Mouse (Mus musculus) embryonic facial prominence, embryonic 10.5 days (tissue): ENCODE measurements around the gene Slc18a3. TPM values are rescaled to one million over a fixed set of nuclear protein-coding genes. Genes with fewer than 3 reads are reported as not detected.

ENCODE experiments used
- DNase-seq: peaks from one replicate; pipeline ENCODE4 v3.0.0-alpha.2; 2017; ENCODE audit warnings: low spot score
- H3K27ac ChIP-seq: fragments of 300-500 bp; sonication (generic); replicated peaks from 2 replicates; pipeline ENCODE4 v1.5.1; 2016; ENCODE audit warnings: mild to moderate bottlenecking
- H3K27me3 ChIP-seq: fragments of 300-500 bp; sonication (generic); replicated peaks from 2 replicates; pipeline ENCODE4 v1.6.1; 2016; ENCODE audit warnings: low read depth, mild to moderate bottlenecking; ENCODE audit not compliant: poor library complexity, severe bottlenecking
- H3K36me3 ChIP-seq: fragments of 300-500 bp; sonication (generic); replicated peaks from 2 replicates; pipeline ENCODE4 v1.6.1; 2016; ENCODE audit warnings: mild to moderate bottlenecking, moderate library complexity
- H3K4me1 ChIP-seq: fragments of 300-500 bp; sonication (generic); 2 replicates; pipeline ENCODE4 v1.6.1; 2016
- H3K4me3 ChIP-seq: fragments of 300-500 bp; sonication (generic); 2 replicates; pipeline ENCODE4 v1.5.1; 2016; ENCODE audit warnings: mild to moderate bottlenecking, moderate library complexity
- H3K9me3 ChIP-seq: fragments of 300-500 bp; sonication (generic); 2 replicates; pipeline ENCODE4 v1.6.1; 2016; ENCODE audit warnings: mild to moderate bottlenecking
- WGBS: fragments of 180-500 bp; shearing (Covaris S2); methylation state at CpG from one replicate; pipeline ENCODE4 v1.1.7; 2016; 5-methylcytosine and 5-hydroxymethylcytosine counted together
- polyA plus RNA-seq: library from polyadenylated mRNA; unstranded; fragments of >200 nt; fragmentation: Nextera tagmentation; extraction: Ambion mirVana; gene quantifications from 2 replicates; pipeline ENCODE4 v1.2.1, GENCODE M21; 2016

Gene Slc18a3
- polyA plus RNA-seq, 1 experiment from 2014 or later: 0.45 TPM

GRCm38 (mm10) chr14:32439316-32439715 is 25.3 kb downstream of the Slc18a3 start:
- H3K36me3 ChIP-seq: no peaks in the 10 kb centered on the region
- WGBS: 79% methylated on average over 5 of the region's 5 CpGs
- no peaks in the 10 kb centered on the region for H3K9me3 ChIP-seq
- H3K27me3 ChIP-seq: peaks cover 33% of the 10 kb centered on the region
- no peak overlapping the region for H3K27ac ChIP-seq
- DNase-seq: no peak
- H3K4me3 ChIP-seq: no peak overlapping the region
- peaks cover 28% of the 10 kb centered on the region for H3K4me1 ChIP-seq

- 28% methylated on average over 5 of the region's 5 CpGs for WGBS
These were observed 27.3 kb downstream of the Slc18a3 start for GRCm38 (mm10) chr14:32437352-32437793.

GRCm38 (mm10) chr14:32429030-32429602 is 35.5 kb downstream of the Slc18a3 start:
- Histone ChIP-seq H3K36me3 (no peaks in the 10 kb centered on the region), H3K9me3 (no peaks in the 10 kb centered on the region), H3K27ac (no peak overlapping the region), H3K4me3 (no peak overlapping the region), H3K4me1 (peaks cover 22% of the 10 kb centered on the region), H3K27me3 (peaks cover 5% of the 10 kb centered on the region; the same call in 1 of the 2 replicates)
- no peak for DNase-seq
- 47% methylated on average over 8 of the region's 8 CpGs for WGBS

More at GRCm38 (mm10) chr14:32437352-32437793, 27.3 kb downstream of the Slc18a3 start:
- H3K27me3 ChIP-seq: peaks cover 19% of the 10 kb centered on the region
- H3K4me3 ChIP-seq: no peak overlapping the region
- H3K27ac ChIP-seq: no peak overlapping the region; the same call in 1 of the 2 replicates
- no peaks in the 10 kb centered on the region for H3K9me3 ChIP-seq
- H3K4me1 ChIP-seq: peaks cover 14% of the 10 kb centered on the region
- DNase-seq: peak; percentile 55
- H3K36me3 ChIP-seq: no peaks in the 10 kb centered on the region

- no peak overlapping the region for H3K27ac ChIP-seq
- H3K9me3 ChIP-seq: no peaks in the 10 kb centered on the region
- peaks cover 5% of the 10 kb centered on the region; the same call in 1 of the 2 replicates for H3K27me3 ChIP-seq
- no peak for DNase-seq
- H3K4me3 ChIP-seq: no peak overlapping the region
- H3K4me1 ChIP-seq: peaks cover 26% of the 10 kb centered on the region
- no peaks in the 10 kb centered on the region for H3K36me3 ChIP-seq
- WGBS: 88% methylated on average over 7 of the region's 7 CpGs
These were observed 40.7 kb downstream of the Slc18a3 start for GRCm38 (mm10) chr14:32423946-32424345.

- WGBS: 83% methylated on average over 11 of the region's 11 CpGs
These were observed 45.9 kb downstream of the Slc18a3 start for GRCm38 (mm10) chr14:32418747-32419146.

More at GRCm38 (mm10) chr14:32418747-32419146, 45.9 kb downstream of the Slc18a3 start:
- Histone ChIP-seq H3K9me3 (peaks cover 5% of the 10 kb centered on the region; the same call in 1 of the 2 replicates), H3K36me3 (no peaks in the 10 kb centered on the region), H3K27ac (no peak overlapping the region), H3K4me1 (peaks cover 11% of the 10 kb centered on the region), H3K27me3 (no peaks in the 10 kb centered on the region), H3K4me3 (no peak overlapping the region)
- DNase-seq: no peak

Other genes with a start within 250 kb of the Slc18a3 start
- gene Ogdhl, start 142.8 kb downstream of the Slc18a3 start, polyA plus RNA-seq: 19.2 and 20.6 TPM in 2 replicates
- not detected in 2 replicates for gene 1700024G13Rik, start 76.5 kb downstream of the Slc18a3 start, polyA plus RNA-seq
- 0.36 and 0.39 TPM in 2 replicates for gene Chat, start 1.1 kb upstream of the Slc18a3 start, polyA plus RNA-seq
- gene Ercc6, start 48.7 kb upstream of the Slc18a3 start, polyA plus RNA-seq: 28.9 and 29.6 TPM in 2 replicates
- gene Prrxl1, start 134.6 kb upstream of the Slc18a3 start, polyA plus RNA-seq: 5.1 and 7.9 TPM in 2 replicates
- gene 3425401B19Rik, start 220.4 kb upstream of the Slc18a3 start, polyA plus RNA-seq: 0.18 and 0.61 TPM in 2 replicates